Mouse (Mus musculus) forebrain, embryonic 13.5 days (tissue): ENCODE data around the gene Nos1ap. TPM values are rescaled to one million over a fixed set of nuclear protein-coding genes. Genes with fewer than 3 reads are reported as not detected.

Source experiments
- ATAC-seq: fragments of 200-750 bp; cut with Nextera tagmentation; 2 replicates; pipeline ENCODE4 v1.8.0; 2017
- H3K27ac ChIP-seq: fragments of 300-500 bp; sonication (generic); 2 replicates; pipeline ENCODE4 v1.5.1; 2015; ENCODE audit warnings: inconsistent platforms, mild to moderate bottlenecking, moderate library complexity
- H3K27me3 ChIP-seq: fragments of 300-500 bp; sonication (generic); 2 replicates; pipeline ENCODE4 v1.6.1; 2015; ENCODE audit warnings: mild to moderate bottlenecking, inconsistent platforms
- H3K36me3 ChIP-seq: fragments of 300-500 bp; sonication (generic); 2 replicates; pipeline ENCODE4 v1.6.1; 2015; ENCODE audit warnings: mild to moderate bottlenecking, inconsistent platforms; ENCODE audit not compliant: poor library complexity, severe bottlenecking
- H3K4me1 ChIP-seq: fragments of 300-500 bp; sonication (generic); 2 replicates; pipeline ENCODE4 v1.6.1; 2015; ENCODE audit warnings: inconsistent platforms
- H3K4me2 ChIP-seq: fragments of 300-500 bp; sonication (generic); 2 replicates; pipeline ENCODE4 v1.6.1; 2015; ENCODE audit warnings: inconsistent platforms, mild to moderate bottlenecking, moderate library complexity
- H3K4me3 ChIP-seq: fragments of 300-500 bp; sonication (generic); 2 replicates; pipeline ENCODE4 v1.5.1; 2015; ENCODE audit warnings: mild to moderate bottlenecking, inconsistent platforms
- H3K9ac ChIP-seq: fragments of 300-500 bp; sonication (generic); 2 replicates; pipeline ENCODE4 v1.6.1; 2015; ENCODE audit warnings: mild to moderate bottlenecking, inconsistent platforms
- H3K9me3 ChIP-seq: fragments of 300-500 bp; sonication (generic); replicated peaks from 2 replicates; pipeline ENCODE4 v1.6.1; 2016; ENCODE audit warnings: inconsistent platforms
- WGBS: fragments of 180-500 bp; shearing (Covaris S2); methylation state at CpG from one replicate; pipeline ENCODE4 v1.1.7; 2015; 5-methylcytosine and 5-hydroxymethylcytosine counted together
- polyA plus RNA-seq: library from polyadenylated mRNA; unstranded; fragments of >200 nt; fragmentation: Nextera tagmentation; extraction: Ambion mirVana; gene quantifications from 2 replicates; pipeline ENCODE4 v1.2.1, GENCODE M21; 2015

Gene Nos1ap
- polyA plus RNA-seq, 1 experiment from 2014 or later, result 21.0 TPM

DNA sequence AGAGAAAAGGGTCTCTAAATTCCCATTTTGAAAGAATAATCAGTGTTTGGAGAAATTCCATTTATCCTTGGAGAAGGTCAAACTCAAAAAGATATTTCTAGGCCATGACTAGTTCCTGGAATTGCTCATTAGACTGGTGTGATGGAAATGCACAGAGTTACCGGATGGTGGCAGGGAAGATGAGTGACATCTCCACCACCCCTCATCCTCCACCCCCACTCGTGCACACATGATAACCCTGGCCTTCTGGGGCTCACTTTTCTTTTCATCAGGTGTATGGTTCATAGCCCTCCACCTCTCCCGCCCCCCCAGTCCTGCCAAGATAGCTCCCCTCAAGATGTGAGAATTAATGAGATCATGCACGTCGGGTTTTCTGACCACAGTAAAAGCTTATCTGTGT is 296.4 kb downstream of the Nos1ap start:
- no peak overlapping the region for H3K9ac ChIP-seq
- H3K27me3 ChIP-seq, result no peaks in the 10 kb centered on the region
- 74% methylated on average over 5 of the region's 5 CpGs for WGBS
- ATAC-seq, result peak; percentile 52; the same call in 1 of the 2 replicates
- no peak overlapping the region for H3K27ac ChIP-seq
- no peaks in the 10 kb centered on the region for H3K4me1 ChIP-seq
- H3K36me3 ChIP-seq, result no peaks in the 10 kb centered on the region
- no peak overlapping the region for H3K4me3 ChIP-seq
- 0 out of 2 replicates have a peak, but pooled peaks cover 3% of the 10 kb centered on the region for H3K9me3 ChIP-seq
- no peak overlapping the region for H3K4me2 ChIP-seq

DNA sequence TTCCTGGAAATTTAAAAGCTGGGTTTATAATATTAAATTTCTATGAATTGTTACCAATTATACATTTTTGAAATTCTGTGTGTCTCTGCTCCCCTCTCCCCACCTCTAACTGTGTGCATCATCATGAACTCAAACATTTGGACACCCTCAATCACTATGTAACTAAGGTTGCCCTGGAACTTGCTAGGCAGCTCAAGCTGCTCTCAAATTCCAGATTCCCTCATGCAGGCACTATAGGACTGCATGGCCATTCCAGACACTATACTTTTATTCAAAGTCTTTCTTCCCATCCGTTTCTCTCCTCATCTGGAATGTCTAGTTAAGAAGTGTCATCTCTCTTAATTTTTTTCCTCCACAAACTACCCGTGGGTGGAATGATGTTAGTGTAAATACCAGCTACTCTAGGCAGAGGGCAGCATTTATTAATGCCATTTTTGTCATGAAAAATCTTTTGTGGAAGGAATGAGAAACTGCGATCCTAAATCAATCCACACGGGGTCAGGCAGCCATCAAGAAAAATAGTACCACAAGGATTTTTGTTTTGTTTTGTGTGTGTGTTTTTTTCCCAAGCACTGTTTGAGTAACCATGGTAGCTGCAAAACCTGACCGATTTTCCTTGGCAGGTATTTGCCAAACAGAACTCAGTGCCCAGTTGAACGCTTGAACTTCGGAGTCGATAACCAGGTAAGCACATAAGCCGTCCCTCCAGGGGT is 297.3 kb downstream of the Nos1ap start:
- ATAC-seq, result peak; percentile 79
- H3K9ac ChIP-seq, result 0 out of 2 replicates have a peak overlapping the region, but pooled peaks have one; percentile 9
- no peak overlapping the region for H3K27ac ChIP-seq
- WGBS, result 35% methylated on average over 9 of the region's 9 CpGs
- H3K4me1 ChIP-seq, result no peaks in the 10 kb centered on the region
- no peaks in the 10 kb centered on the region for H3K27me3 ChIP-seq
- no peaks in the 10 kb centered on the region for H3K36me3 ChIP-seq
- no peak overlapping the region for H3K4me3 ChIP-seq
- 0 out of 2 replicates have a peak, but pooled peaks cover 3% of the 10 kb centered on the region for H3K9me3 ChIP-seq
- H3K4me2 ChIP-seq, result peak overlapping the region; percentile 30; the same call in 1 of the 2 replicates

DNA sequence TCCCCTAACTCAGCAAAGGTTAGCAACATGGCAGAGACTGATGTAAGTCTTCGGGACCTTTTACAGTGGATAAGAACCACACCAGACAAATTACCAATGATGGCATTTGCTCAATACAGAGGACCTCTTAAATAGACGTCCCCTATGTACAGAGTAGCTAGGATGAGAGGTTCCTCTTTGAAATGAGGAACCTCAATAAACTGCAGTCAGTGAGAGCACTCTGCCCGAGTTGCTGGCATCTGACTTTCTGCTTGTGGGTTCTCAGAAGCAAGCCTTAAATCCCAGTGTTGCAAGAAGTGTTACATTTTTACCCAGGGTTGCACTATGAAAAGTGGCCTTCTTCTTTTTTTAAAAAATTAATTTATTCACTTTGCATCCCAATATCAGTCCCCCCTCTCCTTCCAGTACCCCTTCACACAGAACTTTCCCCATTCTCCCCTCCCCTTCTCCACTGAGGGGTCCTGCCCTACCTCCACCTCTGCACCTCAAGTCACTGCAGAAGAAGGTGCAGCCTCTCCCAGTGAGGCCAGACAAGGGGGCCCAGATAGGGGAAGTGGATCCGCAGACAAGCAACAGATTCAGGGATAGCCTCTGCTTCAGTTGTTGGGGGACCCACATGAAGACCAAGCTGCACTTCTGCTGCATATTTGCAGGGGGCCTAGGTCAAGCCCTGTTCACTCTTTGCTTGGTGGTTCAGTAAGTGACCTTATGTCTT is 307.1 kb downstream of the Nos1ap start:
- H3K9me3 ChIP-seq, result no peaks in the 10 kb centered on the region
- no peaks in the 10 kb centered on the region for H3K4me1 ChIP-seq
- H3K27me3 ChIP-seq, result no peaks in the 10 kb centered on the region
- 79% methylated on average over 4 of the region's 4 CpGs for WGBS
- H3K4me3 ChIP-seq, result no peak overlapping the region
- H3K9ac ChIP-seq, result no peak overlapping the region
- no peak for ATAC-seq
- no peaks in the 10 kb centered on the region for H3K36me3 ChIP-seq
- no peak overlapping the region for H3K4me2 ChIP-seq
- H3K27ac ChIP-seq, result no peak overlapping the region

DNA sequence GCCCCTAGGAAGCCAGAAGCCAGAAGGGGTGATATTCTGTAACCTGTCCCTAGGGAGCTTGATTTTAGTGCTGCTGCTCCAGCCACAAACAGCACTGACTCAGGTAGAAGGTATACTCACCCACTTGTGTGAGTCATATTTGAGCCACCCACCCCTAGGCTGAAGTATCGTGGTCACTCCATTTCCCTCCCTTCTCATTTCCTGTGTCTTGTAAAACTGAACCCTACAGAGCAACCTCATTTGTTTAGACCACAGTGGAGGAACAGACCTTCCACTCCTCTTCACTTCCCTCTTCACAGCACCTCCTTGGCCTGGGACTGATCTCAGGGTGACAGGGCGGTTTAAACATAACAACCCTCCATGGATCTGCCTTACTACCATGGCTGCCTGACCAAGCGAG is 312.6 kb downstream of the Nos1ap start, which contains the start of gene Sh2d1b1:
Gene Sh2d1b1 (plus strand): TSS at position 305 of the 400 bp plus-strand sequence.
- Histone ChIP-seq H3K4me3 (no peak within 1 kb of the TSS), H3K4me2 (no peak within 1 kb of the TSS), H3K9me3 (0 out of 2 replicates have a peak, but pooled peaks cover 6% of the 10 kb centered on the region), H3K4me1 (no peaks in the 10 kb centered on the region), H3K27me3 (no peaks in the 10 kb centered on the region), H3K27ac (no peak within 1 kb of the TSS), H3K9ac (no peak within 1 kb of the TSS), H3K36me3 (no peaks in the 10 kb centered on the region)
- no peak for ATAC-seq
- WGBS, result 91% methylated on average over 3 of the region's 3 CpGs

DNA sequence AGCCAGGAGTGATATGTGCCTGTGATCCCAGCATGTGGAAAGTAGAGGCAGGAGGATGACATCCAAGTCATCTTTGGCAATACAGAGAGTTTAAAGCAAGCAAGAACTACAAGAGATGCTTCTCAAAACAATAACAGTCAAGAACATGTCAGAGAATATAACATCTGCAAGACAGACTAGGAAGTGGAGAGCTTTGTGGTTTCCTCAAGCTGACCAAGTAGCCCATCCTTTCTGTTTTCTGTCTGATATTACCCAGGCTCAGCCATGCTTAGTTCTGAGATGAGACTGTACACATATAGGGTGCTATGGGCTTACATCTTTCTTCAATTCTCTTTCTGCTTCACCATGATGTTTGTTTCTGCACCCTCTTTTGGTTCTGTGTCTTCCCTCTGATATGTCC is 316.4 kb downstream of the Nos1ap start:
- H3K27me3 ChIP-seq, result no peaks in the 10 kb centered on the region
- no peak overlapping the region for H3K9ac ChIP-seq
- no peak overlapping the region for H3K27ac ChIP-seq
- no peak overlapping the region for H3K4me2 ChIP-seq
- no peaks in the 10 kb centered on the region for H3K36me3 ChIP-seq
- no peaks in the 10 kb centered on the region for H3K4me1 ChIP-seq
- no peak overlapping the region for H3K4me3 ChIP-seq
- H3K9me3 ChIP-seq, result 0 out of 2 replicates have a peak, but pooled peaks cover 6% of the 10 kb centered on the region
- no peak for ATAC-seq

DNA sequence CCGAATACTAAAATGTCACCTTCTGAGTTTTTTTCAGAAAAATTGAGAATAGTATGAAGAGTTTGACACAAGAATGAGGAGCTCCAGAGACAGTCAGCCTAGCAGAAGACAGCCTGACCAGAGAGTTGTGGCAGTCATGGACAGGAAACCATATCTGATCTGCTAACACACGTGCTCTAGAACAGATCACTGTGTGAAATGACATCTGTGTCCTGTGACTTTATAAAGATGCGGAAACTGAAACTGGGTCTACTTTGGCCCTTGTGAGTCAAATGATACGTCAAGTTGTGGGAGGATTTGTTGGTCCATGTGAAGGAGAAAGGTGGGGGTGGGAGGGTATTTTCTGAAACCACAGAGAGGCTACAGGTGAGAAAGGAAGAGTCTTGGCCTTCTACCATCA is 319.0 kb downstream of the Nos1ap start:
- WGBS, result 87% methylated on average over 4 of the region's 4 CpGs
- no peak overlapping the region for H3K9ac ChIP-seq
- no peak overlapping the region for H3K4me3 ChIP-seq
- H3K4me2 ChIP-seq, result no peak overlapping the region
- no peaks in the 10 kb centered on the region for H3K27me3 ChIP-seq
- H3K27ac ChIP-seq, result no peak overlapping the region
- no peak for ATAC-seq
- peaks cover 6% of the 10 kb centered on the region; the same call in 1 of the 2 replicates for H3K9me3 ChIP-seq
- no peaks in the 10 kb centered on the region for H3K36me3 ChIP-seq
- H3K4me1 ChIP-seq, result no peaks in the 10 kb centered on the region

DNA sequence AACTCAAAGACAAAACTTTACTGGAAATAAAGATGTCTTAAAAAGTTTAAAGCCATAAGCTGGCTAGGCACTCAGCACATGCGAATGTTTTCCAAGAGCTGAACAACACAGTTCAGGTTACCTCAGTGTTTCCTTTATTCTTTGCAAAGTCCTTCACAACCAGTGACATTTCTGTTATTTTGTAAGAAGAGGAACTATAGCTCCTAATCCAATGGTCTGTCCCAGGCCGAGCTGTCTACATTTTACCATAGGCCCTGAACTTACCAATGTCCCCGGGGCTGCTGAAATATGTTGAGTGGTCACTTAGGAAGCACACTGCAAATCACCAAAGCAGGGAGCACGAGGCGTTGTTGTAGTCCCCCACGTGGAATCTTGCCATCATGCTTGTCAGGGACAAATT is 319.4 kb downstream of the Nos1ap start:
- Histone ChIP-seq H3K4me3 (no peak overlapping the region), H3K27me3 (no peaks in the 10 kb centered on the region), H3K9ac (no peak overlapping the region), H3K36me3 (no peaks in the 10 kb centered on the region), H3K4me2 (no peak overlapping the region), H3K27ac (no peak overlapping the region), H3K9me3 (peaks cover 2% of the 10 kb centered on the region; the same call in 1 of the 2 replicates), H3K4me1 (no peaks in the 10 kb centered on the region)
- 82% methylated on average over 6 of the region's 6 CpGs for WGBS
- ATAC-seq, result no peak

DNA sequence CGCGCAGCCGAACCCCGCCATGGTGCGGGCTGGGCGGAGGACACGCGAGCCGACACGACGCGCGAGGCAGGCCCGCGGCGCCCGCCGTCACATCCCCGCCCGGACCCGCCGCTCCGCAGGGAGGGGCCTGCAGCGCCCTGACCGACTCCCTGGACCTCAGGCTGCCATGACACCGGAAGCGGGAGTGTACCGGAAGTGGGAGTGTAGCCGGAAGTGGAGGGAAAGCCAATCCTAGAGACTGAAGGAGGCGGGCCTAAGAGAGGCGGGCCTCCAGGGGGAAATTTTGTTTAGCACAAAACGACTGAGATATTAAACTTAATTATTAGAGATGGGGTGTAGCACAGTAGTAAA is 334.1 kb downstream of the Nos1ap start:
- no peak overlapping the region for H3K27ac ChIP-seq
- H3K4me3 ChIP-seq, result peak overlapping the region; percentile 74
- 0 out of 2 replicates have a peak, but pooled peaks cover 4% of the 10 kb centered on the region for H3K4me1 ChIP-seq
- H3K9ac ChIP-seq, result peak overlapping the region; percentile 84
- no peaks in the 10 kb centered on the region for H3K36me3 ChIP-seq
- H3K27me3 ChIP-seq, result peaks cover 12% of the 10 kb centered on the region; the same call in 1 of the 2 replicates
- H3K9me3 ChIP-seq, result no peaks in the 10 kb centered on the region
- WGBS, result 8% methylated on average over 31 of the region's 32 CpGs
- peak; percentile 100 for ATAC-seq
- H3K4me2 ChIP-seq, result peak overlapping the region; percentile 83

DNA sequence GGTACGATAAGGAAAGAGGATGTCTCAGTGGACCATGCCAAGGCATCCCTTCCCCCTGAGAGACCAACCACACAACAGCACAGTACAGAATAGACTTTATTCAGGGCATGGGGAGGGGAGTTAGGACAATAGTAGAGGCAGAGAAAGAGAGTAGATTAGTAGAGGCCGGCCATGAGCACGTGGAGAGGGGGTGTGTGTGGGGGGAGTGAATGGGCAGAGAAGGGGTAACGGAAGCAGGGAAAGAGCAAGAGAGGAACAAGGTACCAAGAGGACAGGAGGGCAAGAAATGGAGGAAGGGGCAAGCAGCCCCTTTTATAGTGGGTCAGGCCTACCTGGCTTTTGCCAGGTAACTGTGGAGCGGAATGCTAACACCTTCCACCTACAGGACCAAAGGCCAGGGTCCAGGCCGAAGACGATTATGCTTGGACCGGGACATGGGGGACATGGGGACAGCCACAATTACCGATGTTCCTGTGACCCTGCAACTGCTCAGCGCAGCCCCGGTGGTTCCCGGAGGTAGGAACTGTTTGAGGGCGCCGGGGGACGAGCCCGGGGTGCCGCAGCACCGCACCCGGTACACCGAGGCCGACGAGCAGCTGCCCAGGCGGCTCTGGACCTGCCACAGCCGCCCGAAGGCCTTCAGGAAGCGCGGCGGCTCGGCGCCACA is 334.6 kb downstream of the Nos1ap start:
- Histone ChIP-seq H3K36me3 (no peaks in the 10 kb centered on the region), H3K27ac (no peak overlapping the region)

More for the DNA sequence above, 334.6 kb downstream of the Nos1ap start:
- Histone ChIP-seq H3K9me3 (no peaks in the 10 kb centered on the region), H3K4me3 (peak overlapping the region; percentile 74), H3K4me1 (0 out of 2 replicates have a peak, but pooled peaks cover 4% of the 10 kb centered on the region), H3K9ac (peak overlapping the region; percentile 84), H3K4me2 (peak overlapping the region; percentile 83), H3K27me3 (peaks cover 12% of the 10 kb centered on the region; the same call in 1 of the 2 replicates)
- 22% methylated on average over 30 of the region's 30 CpGs for WGBS
- ATAC-seq, result peak; percentile 13; the same call in 1 of the 2 replicates

Other genes starting within 250 kb of the Nos1ap start
- 6.7 and 7.3 TPM in 2 replicates for gene Olfml2b, start 54.7 kb upstream of the Nos1ap start, polyA plus RNA-seq